In genomic region chr17:86279751-86280150, GRCm38 (mm10) we compare ENCODE assay signal across 16 mouse cellular contexts.
A peak's percentile ranks its signal among the peaks of the same experiment; 100 is the strongest.
DNase-seq lines count a peak whose midpoint lies in the region; ATAC-seq and TF ChIP-seq lines count a peak whose summit lies in the region.
"Had no signal": no experiment of that assay in that cellular context is flagged by ENCODE, and none has a peak within 500 bp of the region (broad histone marks: within the 10 kb centered on the region; RNA-seq: fewer than 3 reads in every experiment).

No protein-coding gene starts in this region.

- intact Hi-C loops in gastrocnemius, adult 2 months (cut with DNase I), result no loop called here

- WGBS in lung, postnatal 0 days, result 53% methylated on average over 10 of the region's 10 CpGs

- peak overlapping the region; percentile 51; the same call in 1 of the 2 replicates for H3K27ac ChIP-seq in gastrocnemius, adult 2 months
- no peak overlapping the region for H3K27ac ChIP-seq in lung, postnatal 0 days (ENCODE audit: low read length)
- H3K27ac ChIP-seq: kidney, embryonic 15.5 days; limb, embryonic 13.5 days; midbrain, embryonic 12.5 days had no signal

- peak; percentile 40 for DNase-seq in gastrocnemius, adult 2 months
- no peak for DNase-seq in gastrocnemius, adult 18-20 months (ENCODE audit: low spot score)
- peak; percentile 12 for DNase-seq in lung, postnatal 0 days (ENCODE audit: low spot score)
- DNase-seq in lung, postnatal 14 days, result no peak
- DNase-seq in embryo, embryonic 10.5 days (ENCODE audit: low spot score), result peak; percentile 47
- DNase-seq in right cerebral cortex, postnatal 14 days, result no peak
- DNase-seq in frontal cortex, postnatal 14 days (ENCODE audit: low spot score in 2 of 2), result no peak
- DNase-seq: gastrocnemius, postnatal 25 days; layer of hippocampus, adult 9-11 months; lung, adult 2 months; thymus, postnatal 14 days had no signal

- H3K9ac ChIP-seq in lung, postnatal 0 days (replicated peaks; ENCODE audit: low read depth), result no peak overlapping the region
- H3K9ac ChIP-seq: hindbrain, embryonic 12.5 days; kidney, embryonic 15.5 days; limb, embryonic 13.5 days; midbrain, embryonic 12.5 days had no signal

- H3K27me3 ChIP-seq in lung, postnatal 0 days (replicated peaks; ENCODE audit: insufficient read depth, low read length), result no peaks in the 10 kb centered on the region
- H3K27me3 ChIP-seq: hindbrain, embryonic 12.5 days; kidney, embryonic 15.5 days; limb, embryonic 13.5 days; midbrain, embryonic 12.5 days had no signal

- no peak for TF ChIP-seq EP300 in lung, postnatal 0 days (IDR thresholded peaks at IDR 0.05)

- ATAC-seq in lung, postnatal 0 days, result peak; percentile 27; the same call in 1 of the 2 replicates

- H3K4me3 ChIP-seq in gastrocnemius, adult 2 months, result no peak overlapping the region
- no peak overlapping the region for H3K4me3 ChIP-seq in lung, postnatal 0 days (ENCODE audit: low read depth, low read length)
- H3K4me3 ChIP-seq: erythroblast, embryonic 14.5 days; hindbrain, embryonic 12.5 days; kidney, embryonic 15.5 days; limb, embryonic 13.5 days; midbrain, embryonic 12.5 days had no signal

- H3K9me3 ChIP-seq in lung, postnatal 0 days (ENCODE audit: low read length), result no peaks in the 10 kb centered on the region
- H3K9me3 ChIP-seq: hindbrain, embryonic 12.5 days; kidney, embryonic 15.5 days; limb, embryonic 13.5 days; midbrain, embryonic 12.5 days had no signal

- no peak overlapping the region for H3K4me2 ChIP-seq in lung, postnatal 0 days (replicated peaks; ENCODE audit: low read depth, low read length)
- H3K4me2 ChIP-seq: hindbrain, embryonic 12.5 days; kidney, embryonic 15.5 days; limb, embryonic 13.5 days; midbrain, embryonic 12.5 days had no signal

- peaks cover 3% of the 10 kb centered on the region; the same call in 1 of the 2 replicates for H3K4me1 ChIP-seq in lung, postnatal 0 days (ENCODE audit: insufficient read depth, low read depth, low read length)

- no peak for TF ChIP-seq CTCF in gastrocnemius, adult 2 months (IDR thresholded peaks at IDR 0.05)
- TF ChIP-seq CTCF in lung, postnatal 0 days (IDR thresholded peaks at IDR 0.05), result no peak

- H3K36me3 ChIP-seq in lung, postnatal 0 days (ENCODE audit: insufficient read depth, low read length), result no peaks in the 10 kb centered on the region
- H3K36me3 ChIP-seq: hindbrain, embryonic 12.5 days; kidney, embryonic 15.5 days; limb, embryonic 13.5 days; midbrain, embryonic 12.5 days had no signal

Comparison
In these comparisons a context has a peak if more than half of its experiments do, and no peak if none do; other contexts are left out.
1. DNase-seq: peak in gastrocnemius, adult 2 months (single experiment), lung, postnatal 0 days (single experiment) and embryo, embryonic 10.5 days (single experiment); none in gastrocnemius, adult 18-20 months (single experiment), lung, postnatal 14 days (single experiment), right cerebral cortex, postnatal 14 days (single experiment) and frontal cortex, postnatal 14 days (0 of 2).